Mouse (Mus musculus) urinary bladder, adult 18-20 months (tissue): Measurements from ENCODE around the gene Cmss1.

Experiments used
- DNase-seq, 2 experiments: peaks; one replicate each; pipeline ENCODE4 v3.0.0; 2022; ENCODE audit warnings: low spot score in 2 of 2, mixed read lengths in 2 of 2

Cmss1 gene

GRCm38 (mm10) chr16:57301512-57302115, 305.1 kb downstream of the Cmss1 start:
- DNase-seq, result no peak

- no peak for DNase-seq
Measured at GRCm38 (mm10) chr16:57295216-57295934, 311.3 kb downstream of the Cmss1 start.

GRCm38 (mm10) chr16:57292765-57293164, 313.9 kb downstream of the Cmss1 start, which contains the start of gene Tmem30c:
Gene Tmem30c, minus strand, starts transcription at chr16:57292865.
- DNase-seq, result no peak

GRCm38 (mm10) chr16:57292296-57292695, 314.4 kb downstream of the Cmss1 start:
- DNase-seq, result no peak

GRCm38 (mm10) chr16:57291696-57292095, 315.0 kb downstream of the Cmss1 start:
- no peak for DNase-seq

GRCm38 (mm10) chr16:57281417-57281816, 325.2 kb downstream of the Cmss1 start:
- no peak for DNase-seq

GRCm38 (mm10) chr16:57280221-57281217, 326.1 kb downstream of the Cmss1 start:
- no peak for DNase-seq

- no peak for DNase-seq
Measured at GRCm38 (mm10) chr16:57278976-57279626, 327.6 kb downstream of the Cmss1 start.

- DNase-seq, result no peak
Measured at GRCm38 (mm10) chr16:57269751-57270150, 336.9 kb downstream of the Cmss1 start.

GRCm38 (mm10) chr16:57268058-57268841, 338.4 kb downstream of the Cmss1 start:
- DNase-seq, result no peak

- no peak for DNase-seq
Measured at GRCm38 (mm10) chr16:57267068-57267467, 339.6 kb downstream of the Cmss1 start.

- no peak for DNase-seq
Measured at GRCm38 (mm10) chr16:57260152-57260551, 346.5 kb downstream of the Cmss1 start.

GRCm38 (mm10) chr16:57259356-57260083, 347.1 kb downstream of the Cmss1 start:
- DNase-seq, result no peak
